Mouse (Mus musculus) MEL (cell line): ENCODE measurements at regions not wholly inside any gene's neighbourhood (a gene's known extent, or its start where the extent isn't known, plus 50 kb on each side); places are given as distances from the start of the nearest gene placed in this dataset.
A peak's percentile ranks its signal among the peaks of the same experiment; 100 is the strongest.

ENCODE experiments used
- DNase-seq: peaks from one replicate; pipeline ENCODE4 v3.0.0; 2011; ENCODE audit warnings: low read depth, low spot score
- H3K27ac ChIP-seq: 2 replicates; pipeline ENCODE4 v1.5.1; 2012; ENCODE audit warnings: low read depth, mild to moderate bottlenecking, control low read depth, low read length, moderate library complexity; ENCODE audit not compliant: control insufficient read depth
- H3K27me3 ChIP-seq, 2 experiments: fragments of 150-350 bp in 1 of 2; sonication (generic) in 1 of 2; 2 replicates each; pipeline ENCODE4 v1.6.1; 2012; ENCODE audit warnings: low read length in 2 of 2, mild to moderate bottlenecking in 2 of 2, improper control_type of control experiment in 1 of 2, moderate library complexity in 1 of 2; ENCODE audit not compliant: insufficient read depth in 2 of 2, control insufficient read depth in 1 of 2
- H3K36me3 ChIP-seq, 2 experiments: 2 replicates each; pipeline ENCODE4 v1.6.1; 2012 to 2014; ENCODE audit warnings: low read length in 2 of 2, improper control_type of control experiment in 1 of 2, inconsistent platforms in 1 of 2, mild to moderate bottlenecking in 1 of 2; ENCODE audit not compliant: insufficient read depth in 2 of 2, control insufficient read depth in 1 of 2
- H3K4me1 ChIP-seq, 2 experiments: fragments of 150-350 bp in 1 of 2; sonication (generic) in 1 of 2; 2 replicates each; pipeline ENCODE4 v1.6.1; 2012; ENCODE audit warnings: low read length in 2 of 2, improper control_type of control experiment in 1 of 2, mild to moderate bottlenecking in 1 of 2; ENCODE audit not compliant: insufficient read depth in 2 of 2, control insufficient read depth in 1 of 2
- H3K4me3 ChIP-seq, 2 experiments: fragments of 150-350 bp in 1 of 2; sonication (generic) in 1 of 2; 2 replicates each; pipeline ENCODE4 v1.5.1; 2012; ENCODE audit warnings: low read depth in 2 of 2, low read length in 2 of 2, mild to moderate bottlenecking in 2 of 2, moderate library complexity in 2 of 2, control low read depth in 1 of 2, improper control_type of control experiment in 1 of 2; ENCODE audit not compliant: control insufficient read depth in 1 of 2, insufficient read depth in 1 of 2
- H3K79me2 ChIP-seq: 2 replicates; pipeline ENCODE4 v1.6.1; 2012; ENCODE audit warnings: mild to moderate bottlenecking, low read length, moderate library complexity; ENCODE audit not compliant: control insufficient read depth, poor library complexity, insufficient read depth
- H3K9ac ChIP-seq: 2 replicates; pipeline ENCODE4 v1.6.1; 2012; ENCODE audit warnings: low read depth, mild to moderate bottlenecking, control low read depth, low read length, moderate library complexity; ENCODE audit not compliant: control insufficient read depth, poor library complexity, severe bottlenecking
- H3K9me3 ChIP-seq: fragments of 150-350 bp; sonication (generic); replicated peaks from 2 replicates; pipeline ENCODE4 v1.6.1; 2012; ENCODE audit warnings: mild to moderate bottlenecking, low read length, improper control_type of control experiment, moderate library complexity; ENCODE audit not compliant: insufficient read depth
- BHLHE40 ChIP-seq: IDR thresholded peaks from 2 replicates; pipeline ENCODE4 v1.6.1; 2012; ENCODE audit warnings: low read depth, mild to moderate bottlenecking, inconsistent platforms, low read length, improper control_type of control experiment, borderline replicate concordance
- CHD1 ChIP-seq: IDR thresholded peaks from 2 replicates; pipeline ENCODE4 v1.6.1; 2012; ENCODE audit warnings: low read depth, mild to moderate bottlenecking, inconsistent platforms, low read length, improper control_type of control experiment
- CHD2 ChIP-seq: IDR thresholded peaks from 2 replicates; pipeline ENCODE4 v1.6.1; 2011; ENCODE audit warnings: low read length, improper control_type of control experiment
- CTCF ChIP-seq, 3 experiments: IDR thresholded peaks in 2 of 3; conservative IDR thresholded peaks in 1 of 3; 2 replicates each; pipeline ENCODE4 v1.5.1; 2011 to 2012; ENCODE audit warnings: low read length in 3 of 3, low read depth in 2 of 3, mild to moderate bottlenecking in 2 of 3, improper control_type of control experiment in 1 of 3, inconsistent platforms in 1 of 3, mixed read lengths in 1 of 3, moderate library complexity in 1 of 3; ENCODE audit not compliant: control insufficient read depth in 1 of 3, insufficient read depth in 1 of 3, poor library complexity in 1 of 3, severe bottlenecking in 1 of 3
- E2F4 ChIP-seq: IDR thresholded peaks from 2 replicates; pipeline ENCODE4 v1.6.1; 2011; ENCODE audit warnings: low read depth, low read length, improper control_type of control experiment, borderline replicate concordance
- ELF1 ChIP-seq: IDR thresholded peaks from 2 replicates; pipeline ENCODE4 v1.6.1; 2014; ENCODE audit warnings: low read depth, mild to moderate bottlenecking, inconsistent platforms, low read length, improper control_type of control experiment, moderate library complexity
- EP300 ChIP-seq, 2 experiments: IDR thresholded peaks; 2 replicates each; pipeline ENCODE4 v1.6.1; 2011; ENCODE audit warnings: improper control_type of control experiment in 2 of 2, low read length in 2 of 2, low read depth in 1 of 2, mild to moderate bottlenecking in 1 of 2
- ETS1 ChIP-seq: IDR thresholded peaks from 2 replicates; pipeline ENCODE4 v1.6.1; 2012; ENCODE audit warnings: low read depth, mild to moderate bottlenecking, inconsistent platforms, low read length, improper control_type of control experiment, moderate library complexity
- GABPA ChIP-seq: IDR thresholded peaks from 2 replicates; pipeline ENCODE4 v1.6.1; 2012; ENCODE audit warnings: low read depth, mild to moderate bottlenecking, inconsistent platforms, low read length, improper control_type of control experiment, moderate library complexity
- GATA1 ChIP-seq: IDR thresholded peaks from 2 replicates; pipeline ENCODE4 v1.6.1; 2011; ENCODE audit warnings: low read depth, low read length, improper control_type of control experiment
- JUND ChIP-seq: IDR thresholded peaks from 2 replicates; pipeline ENCODE4 v1.6.1; 2011; ENCODE audit warnings: low read depth, mild to moderate bottlenecking, improper control_type of control experiment, low read length
- MAFK ChIP-seq: IDR thresholded peaks from 2 replicates; pipeline ENCODE4 v1.6.1; 2011; ENCODE audit warnings: low read depth, mild to moderate bottlenecking, low read length, improper control_type of control experiment, borderline replicate concordance
- MAX ChIP-seq: IDR thresholded peaks from 2 replicates; pipeline ENCODE4 v1.6.1; 2011; ENCODE audit warnings: low read length, improper control_type of control experiment
- MAZ ChIP-seq: IDR thresholded peaks from 2 replicates; pipeline ENCODE4 v1.6.1; 2012; ENCODE audit warnings: low read depth, mild to moderate bottlenecking, inconsistent platforms, low read length, improper control_type of control experiment
- MEF2A ChIP-seq: IDR thresholded peaks from 2 replicates; pipeline ENCODE4 v1.6.1; 2014; ENCODE audit warnings: low read depth, mild to moderate bottlenecking, inconsistent platforms, low read length, improper control_type of control experiment; ENCODE audit not compliant: poor library complexity, insufficient replicate concordance, severe bottlenecking; ENCODE audit errors: extremely low read depth
- MXI1 ChIP-seq: IDR thresholded peaks from 2 replicates; pipeline ENCODE4 v1.6.1; 2011; ENCODE audit warnings: mild to moderate bottlenecking, low read depth, low read length, improper control_type of control experiment
- MYB ChIP-seq: IDR thresholded peaks from 2 replicates; pipeline ENCODE4 v1.6.1; 2011; ENCODE audit warnings: mild to moderate bottlenecking, low read depth, low read length, improper control_type of control experiment
- MYC ChIP-seq: IDR thresholded peaks from 2 replicates; pipeline ENCODE4 v1.6.1; 2011; ENCODE audit warnings: low read depth, mild to moderate bottlenecking, low read length, improper control_type of control experiment, moderate library complexity
- NELFE ChIP-seq: IDR thresholded peaks from 2 replicates; pipeline ENCODE4 v1.6.1; 2011; ENCODE audit warnings: low read depth, low read length, improper control_type of control experiment
- NRF1 ChIP-seq: IDR thresholded peaks from 2 replicates; pipeline ENCODE4 v1.6.1; 2014; ENCODE audit warnings: low read depth, mild to moderate bottlenecking, inconsistent platforms, low read length, improper control_type of control experiment, moderate library complexity; ENCODE audit not compliant: poor library complexity, insufficient read depth, severe bottlenecking
- POLR2A ChIP-seq, 2 experiments: IDR thresholded peaks; 2 replicates each; pipeline ENCODE4 v1.6.1; 2011 to 2012; ENCODE audit warnings: low read length in 2 of 2, mild to moderate bottlenecking in 2 of 2, control low read depth in 1 of 2, improper control_type of control experiment in 1 of 2, low read depth in 1 of 2, moderate library complexity in 1 of 2; ENCODE audit not compliant: control insufficient read depth in 1 of 2, insufficient read depth in 1 of 2, poor library complexity in 1 of 2
- RCOR1 ChIP-seq: IDR thresholded peaks from 2 replicates; pipeline ENCODE4 v1.6.1; 2012; ENCODE audit warnings: low read depth, mild to moderate bottlenecking, inconsistent platforms, low read length, improper control_type of control experiment
- SMC3 ChIP-seq: IDR thresholded peaks from 2 replicates; pipeline ENCODE4 v1.6.1; 2011; ENCODE audit warnings: low read depth, low read length, improper control_type of control experiment
- TBP ChIP-seq: IDR thresholded peaks from 2 replicates; pipeline ENCODE4 v1.8.0; 2011; ENCODE audit warnings: low read depth, low read length, improper control_type of control experiment
- TCF12 ChIP-seq: IDR thresholded peaks from 2 replicates; pipeline ENCODE4 v1.6.1; 2014; ENCODE audit warnings: low read depth, mild to moderate bottlenecking, inconsistent platforms, low read length, improper control_type of control experiment, moderate library complexity
- UBTF ChIP-seq: IDR thresholded peaks from 2 replicates; pipeline ENCODE4 v1.6.1; 2012; ENCODE audit warnings: low read depth, mild to moderate bottlenecking, inconsistent platforms, low read length, improper control_type of control experiment, moderate library complexity, borderline replicate concordance; ENCODE audit not compliant: insufficient read depth
- USF1 ChIP-seq: IDR thresholded peaks from 2 replicates; pipeline ENCODE4 v1.6.1; 2014; ENCODE audit warnings: low read depth, mild to moderate bottlenecking, inconsistent platforms, low read length, improper control_type of control experiment, moderate library complexity
- ZC3H11A ChIP-seq: IDR thresholded peaks from 2 replicates; pipeline ENCODE4 v1.6.1; 2012; ENCODE audit warnings: low read depth, mild to moderate bottlenecking, inconsistent platforms, low read length, improper control_type of control experiment
- ZNF384 ChIP-seq: IDR thresholded peaks from 2 replicates; pipeline ENCODE4 v1.6.1; 2012; ENCODE audit warnings: low read depth, mild to moderate bottlenecking, inconsistent platforms, low read length, improper control_type of control experiment

DNA sequence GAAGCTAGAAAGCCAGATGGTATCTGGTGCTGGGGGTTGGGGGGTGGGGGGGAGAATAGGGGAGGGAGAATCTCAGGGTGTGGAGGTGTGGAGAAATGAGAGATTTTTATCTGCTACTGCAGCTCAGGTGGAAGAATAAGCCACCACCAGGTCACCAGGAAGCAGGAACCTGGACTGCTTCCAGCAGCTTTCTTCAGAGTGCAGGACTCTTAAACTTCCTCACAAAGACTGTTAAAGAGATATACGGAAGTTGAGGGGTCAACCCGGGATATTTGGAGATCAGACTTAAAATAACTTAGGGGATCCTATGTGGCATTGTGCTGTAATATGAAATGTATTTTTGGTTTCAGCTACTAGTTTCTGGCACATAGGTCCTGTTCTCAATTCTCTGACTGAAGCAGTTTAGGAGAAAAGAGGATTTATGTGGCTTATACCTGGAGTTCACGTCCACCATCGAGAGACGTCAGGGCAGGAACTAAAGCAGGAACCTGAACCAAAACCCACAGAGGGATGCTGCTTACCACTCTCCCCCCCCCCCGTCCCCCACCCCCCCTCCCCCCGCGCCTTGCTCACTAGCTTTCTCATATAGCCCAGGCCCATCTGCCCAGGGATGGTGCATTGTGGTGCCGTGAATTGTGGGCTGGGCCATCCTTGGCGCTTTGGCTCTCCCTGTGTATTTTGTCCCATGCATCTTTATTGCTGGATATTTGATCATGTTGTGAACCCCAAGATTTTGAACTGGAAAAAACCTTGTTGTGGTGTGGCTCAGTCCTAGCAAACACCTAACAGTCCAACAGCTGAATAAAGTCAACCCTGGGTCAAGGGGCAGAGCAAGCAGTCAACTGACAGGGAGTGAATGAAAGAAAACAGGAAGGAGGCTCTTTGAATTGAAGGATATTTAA lies 143.2 kb downstream of the Qrsl1 start:
- TF ChIP-seq E2F4 (no peak), GABPA (no peak), GATA1 (peak; percentile 42), MAX (no peak), SMC3 (no peak), BHLHE40 (no peak), MAFK (no peak), CHD2 (no peak), POLR2A (IDR thresholded peaks at IDR 0.05; ENCODE audit: control insufficient read depth in 1 of 2, insufficient read depth in 1 of 2, low read depth in 1 of 2, low read length in 2 of 2, poor library complexity in 1 of 2) (no peak), TCF12 (0 out of 2 replicates have a peak, but pooled peaks have one; percentile 9), UBTF (no peak), MYB (no peak), MYC (no peak), NELFE (no peak), EP300 (IDR thresholded peaks at IDR 0.05; ENCODE audit: low read depth in 1 of 2, low read length in 2 of 2) (peak; percentile 29 to 49; a peak in 2 of 4 replicates), CTCF (IDR thresholded peaks at IDR 0.05 in 2 of 3, conservative IDR thresholded peaks at IDR 0.05 in 1 of 3; ENCODE audit: control insufficient read depth in 1 of 3, insufficient read depth in 1 of 3, low read depth in 2 of 3, low read length in 3 of 3, poor library complexity in 1 of 3, severe bottlenecking in 1 of 3) (no peak), RCOR1 (0 out of 2 replicates have a peak, but pooled peaks have one; percentile 38), ELF1 (peak; percentile 67), ETS1 (peak; percentile 62; the same call in 1 of the 2 replicates), MEF2A (no peak), MXI1 (0 out of 2 replicates have a peak, but pooled peaks have one; percentile 22), NRF1 (no peak), ZC3H11A (no peak), JUND (no peak), CHD1 (no peak), MAZ (no peak; the same call in 1 of the 2 replicates), ZNF384 (no peak), TBP (0 out of 2 replicates have a peak, but pooled peaks have one; percentile 11), USF1 (no peak)
- Histone ChIP-seq H3K79me2 (no peaks in the 10 kb centered on the region), H3K27me3 (no peaks in the 10 kb centered on the region), H3K36me3 (peaks cover 0 to 43% of the 10 kb centered on the region in 2 experiments; a peak in 2 of 4 replicates), H3K4me1 (peaks cover 27 to 46% of the 10 kb centered on the region in 2 experiments), H3K27ac (peak overlapping the region; percentile 58), H3K9me3 (no peaks in the 10 kb centered on the region), H3K4me3 (peak overlapping the region in 1 of 2 experiments; percentile 15; a peak in 1 of 4 replicates), H3K9ac (peak overlapping the region; percentile 44)
- DNase-seq, result peak; percentile 78
